Mouse (Mus musculus) heart, adult 8-10 months (tissue): ENCODE data around the gene Ube2s. TPM values are rescaled to one million over a fixed set of nuclear protein-coding genes. Genes with fewer than 3 reads are reported as not detected.
"Not testable (repeated sequence)": the region's sequence is repeated elsewhere in the genome, so short reads cannot be mapped to it uniquely, and the experiment has no call there.

Experiments
- DNase-seq: peaks from one replicate; pipeline ENCODE4 v3.0.0; 2022; ENCODE audit warnings: low spot score
- total RNA-seq, 4 experiments: library from RNA; stranded (reverse); gene quantifications; 2 replicates each; pipeline ENCODE4 v1.2.4; 2022

Ube2s gene
- 100 to 1,000 TPM in 1 of 4 experiments, 10 to 100 TPM in 3; 76.2 to 103 (median 88.7) TPM for total RNA-seq

- peak; percentile 99 for DNase-seq
Measured at GRCm38 (mm10) chr7:4812303-4813104, at the start of gene Ube2s. Ube2s (minus strand) TSS chr7:4812590.

- not testable (repeated sequence) for DNase-seq
Measured at GRCm38 (mm10) chr7:4860926-4861325, 48.5 kb upstream of the Ube2s start.

GRCm38 (mm10) chr7:4859418-4859978 is 47.1 kb upstream of the Ube2s start:
- DNase-seq, result no peak

GRCm38 (mm10) chr7:4857321-4857720 is 44.9 kb upstream of the Ube2s start:
- DNase-seq, result no peak

GRCm38 (mm10) chr7:4856508-4856907 is 44.1 kb upstream of the Ube2s start:
- no peak for DNase-seq

GRCm38 (mm10) chr7:4853613-4854012 is 41.2 kb upstream of the Ube2s start:
- no peak for DNase-seq

- no peak for DNase-seq
Measured at GRCm38 (mm10) chr7:4851315-4851688, 38.9 kb upstream of the Ube2s start.

- DNase-seq, result no peak
Measured at GRCm38 (mm10) chr7:4850621-4851314, 38.4 kb upstream of the Ube2s start.

GRCm38 (mm10) chr7:4849372-4849771 is 37.0 kb upstream of the Ube2s start:
- no peak for DNase-seq

- DNase-seq, result no peak
Measured at GRCm38 (mm10) chr7:4844917-4845309, 32.5 kb upstream of the Ube2s start.

GRCm38 (mm10) chr7:4844245-4844916 is 32.0 kb upstream of the Ube2s start, which contains the start of gene Shisa7:
Shisa7 (minus strand) TSS chr7:4844696.
- DNase-seq, result no peak

GRCm38 (mm10) chr7:4843604-4844244 is 31.3 kb upstream of the Ube2s start:
- no peak for DNase-seq

GRCm38 (mm10) chr7:4842634-4843131 is 30.3 kb upstream of the Ube2s start:
- no peak for DNase-seq

GRCm38 (mm10) chr7:4842077-4842476 is 29.7 kb upstream of the Ube2s start:
- DNase-seq, result no peak

GRCm38 (mm10) chr7:4837639-4838038 is 25.2 kb upstream of the Ube2s start:
- DNase-seq, result no peak

- no peak for DNase-seq
Measured at GRCm38 (mm10) chr7:4836351-4836792, 24.0 kb upstream of the Ube2s start.

GRCm38 (mm10) chr7:4835631-4836327 is 23.4 kb upstream of the Ube2s start:
- DNase-seq, result no peak

- no peak for DNase-seq
Measured at GRCm38 (mm10) chr7:4830476-4830875, 18.1 kb upstream of the Ube2s start.

- DNase-seq, result no peak
Measured at GRCm38 (mm10) chr7:4825365-4825764, 13.0 kb upstream of the Ube2s start.

- no peak for DNase-seq
Measured at GRCm38 (mm10) chr7:4822162-4822907, 9.9 kb upstream of the Ube2s start.
